Mouse (Mus musculus): ENCODE measurements around the gene Krt28. TPM values are rescaled to one million over a fixed set of nuclear protein-coding genes. Genes with fewer than 3 reads are reported as not detected.
A peak's percentile ranks its signal among the peaks of the same experiment; 100 is the strongest.

Krt28 gene
- not detected for total RNA-seq (2022)

DNA sequence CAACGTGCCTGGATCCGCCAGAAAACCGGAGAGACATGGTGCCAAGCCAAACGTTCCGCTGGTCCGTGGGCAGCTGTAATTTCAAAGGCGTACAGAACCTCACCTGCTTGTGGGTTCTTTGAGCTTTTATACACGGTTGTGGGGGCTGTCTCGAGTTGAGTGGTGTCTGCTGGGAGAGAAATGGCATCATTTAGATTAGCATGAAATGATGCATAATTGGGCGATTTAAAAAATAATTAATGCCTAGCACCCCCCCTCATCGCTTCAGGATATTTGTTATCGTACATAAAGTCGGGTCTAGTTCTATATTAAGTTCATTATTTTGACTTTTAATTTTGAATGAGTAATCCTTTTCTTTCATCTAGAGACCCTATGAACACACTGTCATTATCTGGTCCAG is at the start of gene Krt28:
Gene Krt28, minus strand, starts transcription at position 101 of the 400 bp plus-strand sequence.
- no peak for DNase-seq

GRCm38 (mm10) chr11:99422159-99422558 is 47.5 kb upstream of the Krt28 start, which contains the start of gene Krt12:
Krt12 (minus strand) TSS chr11:99422259.
- DNase-seq = no peak

GRCm38 (mm10) chr11:99420586-99420985 is 45.9 kb upstream of the Krt28 start:
- DNase-seq = no peak

DNA sequence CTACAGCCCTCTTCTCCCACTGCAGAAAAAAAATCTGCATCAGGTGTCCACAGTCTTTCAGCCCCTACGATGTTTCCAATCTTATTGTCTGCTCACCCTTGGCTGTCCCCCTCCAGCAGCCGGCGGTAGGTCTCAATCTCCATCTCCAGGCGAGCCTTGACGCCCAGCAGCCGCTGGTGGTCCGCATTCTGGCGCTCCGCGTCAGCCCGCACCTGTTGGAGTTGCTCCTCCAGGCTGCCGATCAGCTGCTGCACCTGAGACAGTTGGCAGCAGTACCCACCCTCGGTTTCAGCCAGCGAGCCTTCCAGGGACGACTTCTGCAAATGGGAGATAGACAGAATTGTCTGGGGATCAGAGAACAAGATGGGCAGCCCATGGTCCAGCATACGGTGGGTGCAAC is 43.1 kb upstream of the Krt28 start:
- no peak for DNase-seq

- DNase-seq = no peak
These were observed 42.2 kb upstream of the Krt28 start for GRCm38 (mm10) chr11:99416902-99417301.

DNA sequence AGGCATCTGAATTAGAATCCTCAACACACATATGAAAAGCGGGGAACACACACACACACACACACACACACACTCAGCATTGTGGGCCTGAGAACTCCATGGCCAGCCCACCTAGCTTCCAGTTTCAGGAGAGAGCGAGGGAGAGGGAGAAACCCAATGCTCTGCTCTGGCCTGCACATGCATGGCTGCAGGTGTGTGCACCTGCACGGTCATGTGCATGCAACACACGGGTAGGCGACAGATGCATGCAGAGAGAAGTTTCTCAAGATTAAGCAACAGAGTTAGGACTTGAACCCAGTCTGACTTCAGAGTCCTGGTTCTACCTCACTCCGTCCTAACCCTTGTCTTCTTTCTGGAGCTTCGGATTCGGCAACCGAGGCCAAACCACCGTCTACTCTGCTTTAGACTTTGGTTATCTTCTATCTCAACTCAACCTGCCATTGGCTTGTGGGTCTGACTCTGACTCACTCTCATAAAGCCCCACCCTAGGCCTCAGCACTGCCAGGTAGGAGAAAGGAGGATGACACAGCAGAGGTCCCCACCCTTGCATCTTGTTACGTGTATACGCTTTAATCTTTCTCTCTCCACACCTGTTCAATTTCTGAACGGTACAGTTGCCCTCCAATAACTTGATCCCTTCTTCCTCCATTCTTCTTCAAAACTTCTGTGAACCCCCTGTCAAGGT is 39.9 kb upstream of the Krt28 start:
- no peak for DNase-seq

DNA sequence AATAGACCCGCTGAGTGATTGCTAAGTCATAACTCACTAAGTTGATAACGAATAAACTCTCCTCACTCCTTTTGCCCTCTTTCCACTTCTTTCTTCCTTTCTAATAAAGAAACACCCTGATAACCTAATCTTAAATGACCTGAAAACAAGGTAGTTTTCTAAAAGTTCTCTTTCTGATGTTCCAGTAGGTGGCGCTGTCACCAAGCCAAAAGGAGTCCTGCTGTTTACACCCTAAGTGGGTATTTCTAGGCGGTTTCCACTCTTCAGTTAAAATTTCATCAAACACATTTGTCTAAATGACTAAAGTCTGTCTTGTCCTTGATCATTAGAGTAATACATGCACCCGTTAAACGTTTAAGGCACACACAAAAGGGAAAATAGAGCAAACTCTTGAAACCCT is 38.5 kb upstream of the Krt28 start:
- DNase-seq = no peak

- DNase-seq = no peak
These were observed 31.5 kb upstream of the Krt28 start for GRCm38 (mm10) chr11:99406186-99406585.

- no peak for DNase-seq
These were observed 25.4 kb upstream of the Krt28 start for GRCm38 (mm10) chr11:99399956-99400549.

DNA sequence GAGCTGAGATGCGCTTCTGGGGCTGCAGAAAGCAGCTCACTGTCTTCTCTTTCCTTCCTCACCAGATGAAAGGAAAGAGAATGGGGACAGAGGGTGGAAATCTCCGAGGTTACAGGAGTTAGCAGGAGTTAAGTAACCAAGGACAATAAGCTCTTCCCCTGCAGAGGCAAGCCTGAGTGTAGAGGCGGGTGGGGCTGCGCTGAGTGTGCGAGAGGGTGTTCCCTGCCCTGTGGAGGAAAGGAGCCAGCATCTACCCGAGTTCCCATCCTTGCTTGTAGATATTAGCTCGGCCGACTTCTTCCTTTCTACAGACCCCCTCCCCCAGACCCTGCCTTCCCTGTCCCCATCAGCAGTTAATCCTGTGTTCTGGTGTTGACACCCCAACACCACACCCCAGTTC is 24.1 kb upstream of the Krt28 start:
- no peak for DNase-seq

GRCm38 (mm10) chr11:99398084-99398483 is 23.4 kb upstream of the Krt28 start:
- DNase-seq = no peak

DNA sequence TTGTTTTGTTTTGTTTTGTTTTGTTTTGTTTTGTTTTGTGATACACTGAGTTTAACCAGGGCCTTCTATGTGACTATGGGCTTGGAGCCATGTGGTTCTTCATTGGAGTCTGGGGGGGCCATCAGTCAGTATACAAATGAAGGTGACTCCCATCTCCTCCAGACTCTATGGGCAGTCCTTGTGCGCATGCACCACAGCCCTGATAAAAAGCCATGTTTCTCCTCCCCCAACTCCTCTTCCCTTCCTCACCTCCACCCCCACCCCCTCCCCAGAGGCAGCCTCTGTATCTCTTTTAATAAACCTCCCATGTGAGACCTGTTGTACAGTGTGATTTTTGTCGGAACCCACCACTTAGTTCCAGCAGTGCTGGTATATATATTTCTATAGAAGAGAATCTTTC is 22.0 kb upstream of the Krt28 start:
- DNase-seq = no peak

DNA sequence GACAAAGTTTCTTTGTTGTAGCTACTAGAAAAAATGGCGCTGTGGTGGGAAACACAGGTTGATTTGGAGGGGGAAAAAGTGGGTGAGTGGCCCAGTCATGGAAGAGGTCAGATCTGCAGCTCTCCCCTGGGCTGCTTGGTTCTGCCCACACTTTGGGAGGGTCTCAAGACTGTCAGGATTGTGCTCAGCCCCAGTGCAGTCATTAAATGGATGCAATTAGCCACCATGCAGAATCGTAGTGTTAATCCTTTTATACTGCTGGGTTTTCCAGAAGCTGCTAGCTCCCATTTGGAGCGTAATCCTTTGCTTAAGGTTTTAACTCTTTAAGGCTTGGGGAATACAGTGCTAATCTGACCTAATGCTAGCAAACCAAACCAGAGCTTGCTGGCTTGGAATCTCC is 21.3 kb upstream of the Krt28 start:
- no peak for DNase-seq

DNA sequence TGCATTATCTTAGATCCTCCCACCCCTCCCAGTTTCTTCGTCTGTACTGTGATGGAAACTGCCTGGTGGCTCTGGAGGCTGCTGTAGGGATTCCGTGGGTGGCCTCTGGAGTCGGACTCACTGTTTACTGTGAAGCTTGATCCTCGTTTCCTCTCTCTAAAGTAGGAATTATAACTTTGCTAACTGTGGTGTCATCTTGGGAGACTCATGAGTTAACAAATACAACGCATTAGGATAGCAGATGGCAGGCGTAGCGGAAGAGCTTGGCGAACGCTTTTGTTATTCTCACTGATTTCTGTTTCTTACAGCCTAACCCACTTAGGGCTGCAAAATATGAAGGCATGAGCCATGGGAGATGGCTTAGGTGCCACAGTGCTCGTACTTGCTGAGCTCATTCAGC is 17.8 kb upstream of the Krt28 start:
- DNase-seq = no peak

GRCm38 (mm10) chr11:99391375-99391774 is 16.7 kb upstream of the Krt28 start:
- no peak for DNase-seq

- DNase-seq = no peak
These were observed 16.2 kb upstream of the Krt28 start for GRCm38 (mm10) chr11:99390866-99391265.

- no peak for DNase-seq
These were observed 14.6 kb upstream of the Krt28 start, which contains the start of gene Krt10 for GRCm38 (mm10) chr11:99389264-99389663. Krt10 (minus strand) TSS chr11:99389364.

DNA sequence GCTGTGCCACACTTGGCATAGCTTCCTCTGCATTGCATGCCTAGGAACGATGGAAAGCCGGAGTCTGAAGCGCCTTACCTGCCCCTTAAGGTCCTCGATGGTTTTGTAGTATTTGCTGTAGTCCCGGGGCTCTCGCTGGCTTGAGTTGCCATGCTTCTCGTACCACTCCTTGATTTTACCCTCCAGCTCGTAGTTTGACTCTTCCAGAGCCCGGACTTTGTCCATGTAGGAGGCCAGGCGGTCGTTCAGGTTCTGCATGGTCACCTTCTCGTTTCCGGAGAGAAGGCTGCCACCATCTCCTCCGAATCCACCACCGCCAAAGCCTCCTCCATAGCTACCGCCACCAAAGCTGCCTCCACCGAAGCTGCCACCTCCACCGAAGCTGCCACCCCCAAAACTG is 14.0 kb upstream of the Krt28 start:
- no peak for DNase-seq

GRCm38 (mm10) chr11:99385813-99386721 is 11.4 kb upstream of the Krt28 start:
- DNase-seq = peak; percentile 90

DNA sequence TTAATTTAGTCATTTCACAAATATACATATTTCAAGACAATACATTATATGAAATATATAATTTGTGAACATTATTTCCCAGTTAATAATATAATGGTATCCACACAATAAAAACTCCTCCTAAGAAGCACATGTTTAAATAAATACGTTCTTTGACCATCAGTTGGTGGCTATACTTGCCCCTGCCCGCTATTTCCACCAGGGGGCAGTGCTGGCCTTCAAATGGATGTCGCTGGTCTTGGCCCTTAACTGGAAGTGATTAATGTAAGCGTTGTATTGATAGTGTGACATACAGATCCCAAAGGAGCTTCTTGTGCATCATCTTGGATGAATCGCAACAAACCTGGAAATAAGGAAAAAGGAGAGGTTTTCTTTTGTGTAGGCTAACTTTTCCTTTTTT is 4.9 kb upstream of the Krt28 start:
- DNase-seq = peak; percentile 41

DNA sequence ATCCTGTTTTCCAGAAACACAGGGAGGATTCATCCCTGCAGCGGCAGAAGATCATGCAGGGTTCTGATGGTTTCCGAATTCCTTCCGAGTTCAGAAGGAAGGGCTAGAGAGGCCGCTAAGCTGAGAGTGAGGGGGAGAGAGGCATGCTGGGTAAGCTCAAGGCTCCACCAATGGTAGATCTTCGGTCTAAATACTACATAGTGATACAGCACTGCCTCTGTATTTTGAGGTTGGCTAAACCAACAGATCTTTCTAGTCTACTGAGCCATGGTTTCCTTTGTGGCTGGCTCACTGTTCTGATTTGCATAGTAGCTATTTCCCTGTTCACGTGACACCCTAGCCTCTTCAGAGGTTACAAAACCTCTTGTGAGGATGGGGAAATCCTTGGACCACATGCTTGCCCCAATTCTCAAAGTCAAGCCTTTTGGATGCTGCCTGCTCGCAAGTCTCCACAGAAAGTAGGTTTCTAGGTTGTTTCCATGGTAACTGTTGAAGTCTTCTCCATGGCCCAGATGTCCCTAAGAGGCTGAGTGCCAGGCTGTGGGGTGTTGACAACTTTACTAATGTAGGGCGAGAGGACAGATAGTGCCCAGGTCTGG is 4.8 kb downstream of the Krt28 start:
- no peak for DNase-seq

- DNase-seq = no peak
These were observed 5.5 kb downstream of the Krt28 start for GRCm38 (mm10) chr11:99369229-99369628.

DNA sequence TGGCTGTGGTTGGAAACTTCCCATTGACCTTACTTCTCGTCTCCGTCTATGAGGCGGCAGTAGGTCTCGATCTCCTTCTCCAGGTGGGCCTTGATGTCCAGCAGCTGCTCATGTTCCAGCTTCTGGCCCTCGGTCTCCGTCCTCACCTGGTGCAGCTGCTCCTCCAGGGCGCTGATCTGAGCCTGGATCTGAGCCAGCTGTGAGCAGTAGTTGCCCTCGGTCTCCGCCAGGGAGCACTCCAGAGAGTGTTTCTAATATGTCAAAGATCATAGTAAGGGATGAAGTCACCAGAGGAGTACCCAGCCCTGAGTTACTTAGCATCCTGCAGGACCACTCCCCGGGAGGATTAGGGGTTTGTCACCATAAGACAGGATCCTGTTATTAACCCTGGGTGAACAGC is 7.9 kb downstream of the Krt28 start:
- no peak for DNase-seq

Measured in adrenal gland, adult 8-10 months (tissue).